Mouse (Mus musculus) left cerebral cortex, adult 8-10 months (tissue): Measurements from ENCODE around the gene Amz2. TPM values are rescaled to one million over a fixed set of nuclear protein-coding genes. Genes with fewer than 3 reads are reported as not detected.

Source experiments
- DNase-seq, 2 experiments: peaks; one replicate each; pipeline ENCODE4 v3.0.0; 2022; ENCODE audit warnings: low spot score in 2 of 2
- microRNA-seq, 2 experiments: library from miRNA; unstranded; fragments of <30 nt; microRNA quantifications; one replicate each; pipeline ENCODE4 v1.2.0; 2022
- total RNA-seq, 4 experiments: library from RNA; stranded (reverse); gene quantifications; 2 replicates each; pipeline ENCODE4 v1.2.4; 2022

Amz2 gene
- total RNA-seq, 4 experiments from 2014 or later: 44.4 to 56.2 (median 52.9) TPM

GRCm38 (mm10) chr11:109494890-109495770 lies 69.4 kb downstream of the Amz2 start:
- DNase-seq: no peak

GRCm38 (mm10) chr11:109495771-109496474 lies 70.2 kb downstream of the Amz2 start:
- no peak for DNase-seq

GRCm38 (mm10) chr11:109496475-109496993 lies 70.8 kb downstream of the Amz2 start:
- DNase-seq: no peak

- no peak for DNase-seq
These were observed 71.4 kb downstream of the Amz2 start for GRCm38 (mm10) chr11:109496996-109497714.

GRCm38 (mm10) chr11:109497990-109498389 lies 72.2 kb downstream of the Amz2 start:
- DNase-seq: no peak

- DNase-seq: no peak
These were observed 74.5 kb downstream of the Amz2 start for GRCm38 (mm10) chr11:109500206-109500605.

Small RNA genes within 50 kb of the gene (microRNA-seq; reads per million reads assigned to microRNA genes)
- gene Gm25540: 0 reads per million in 2 experiments

Other genes starting within 250 kb of the Amz2 start
- 100 to 1,000 TPM; 118 to 133 (median 128) TPM for gene Rgs9, start 127.8 kb upstream of the Amz2 start, total RNA-seq
- gene Gna13, start 63.1 kb upstream of the Amz2 start, total RNA-seq: 10 to 100 TPM; 51.9 to 58.1 (median 54.0) TPM
- not detected for gene 9930022D16Rik, start 12.0 kb upstream of the Amz2 start, total RNA-seq
- 10 to 100 TPM; 21.3 to 24.4 (median 22.7) TPM for gene Arsg, start 47.4 kb downstream of the Amz2 start, total RNA-seq
- 10 to 100 TPM; 12.5 to 15.6 (median 14.0) TPM for gene Slc16a6, start 47.7 kb downstream of the Amz2 start, total RNA-seq
- gene Wipi1, start 186.0 kb downstream of the Amz2 start, total RNA-seq: 10 to 100 TPM; 20.7 to 22.9 (median 22.0) TPM
- 100 to 1,000 TPM; 569 to 599 (median 583) TPM for gene Prkar1a, start 223.5 kb downstream of the Amz2 start, total RNA-seq